Mouse (Mus musculus): ENCODE measurements around the gene Pde1c. TPM values are rescaled to one million over a fixed set of nuclear protein-coding genes. Genes with fewer than 3 reads are reported as not detected.

Pde1c gene
- total RNA-seq (2023): 0.18 TPM

GRCm38 (mm10) chr6:56568470-56569372 is at the start of gene Pde1c:
TSS of gene Pde1c (minus strand) at chr6:56569103.

Other genes with a start within 250 kb of the Pde1c start
- gene Lsm5, start 135.6 kb upstream of the Pde1c start, total RNA-seq (2023): 26.1 TPM
- gene Avl9, start 145.8 kb upstream of the Pde1c start, total RNA-seq (2023): 118 TPM
- 96.4 TPM for gene Kbtbd2, start 228.7 kb upstream of the Pde1c start, total RNA-seq (2023)

All from CD4-positive naive resting alpha-beta T cell, adult 57 days (primary cell).